Mouse (Mus musculus) embryonic fibroblast, embryonic 13.5 days (primary cell): ENCODE measurements around the gene Prss53.

Experiments
- CTCF ChIP-seq: IDR thresholded peaks from 2 replicates; pipeline ENCODE4 v1.5.1; 2011; ENCODE audit warnings: mild to moderate bottlenecking, control low read depth, low read length, moderate library complexity, borderline replicate concordance; ENCODE audit not compliant: insufficient read depth
- POLR2A ChIP-seq: IDR thresholded peaks from 2 replicates; pipeline ENCODE4 v1.6.1; 2011; ENCODE audit warnings: low read depth, mild to moderate bottlenecking, control low read depth, low read length, moderate library complexity

GRCm38 (mm10) chr7:127923714-127924113 lies 32.9 kb upstream of the Prss53 start:
- TF ChIP-seq CTCF (no peak), POLR2A (no peak)
